Mouse (Mus musculus): ENCODE data around the gene Pank4.

The Pank4 gene

GRCm38 (mm10) chr4:154963901-154964580, at the start of gene Pank4:
Pank4 (plus strand) TSS chr4:154964123.
- peak; percentile 93 for DNase-seq

GRCm38 (mm10) chr4:154914252-154914651, 49.7 kb upstream of the Pank4 start:
- DNase-seq: no peak

DNA sequence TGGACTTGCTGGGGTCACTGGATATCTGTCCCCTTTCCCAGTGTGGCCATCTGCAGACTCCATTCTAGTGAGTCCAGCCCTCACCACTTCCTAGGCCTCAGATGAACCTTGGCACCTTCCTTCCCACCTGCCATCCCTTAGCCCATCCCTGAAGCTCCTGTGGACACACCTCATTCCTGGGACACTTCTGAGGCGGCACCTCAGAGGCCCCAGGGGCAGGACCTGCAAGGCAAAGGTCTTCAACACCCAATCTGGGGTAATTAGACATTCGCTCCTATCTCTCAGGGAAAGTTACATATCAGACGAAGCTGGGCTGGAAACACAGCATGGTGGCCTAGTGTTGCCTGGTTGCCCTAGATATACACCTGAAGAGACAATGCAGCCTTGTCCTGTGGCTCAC, 49.2 kb upstream of the Pank4 start:
- no peak for DNase-seq

- DNase-seq: no peak
These were observed 48.6 kb upstream of the Pank4 start for GRCm38 (mm10) chr4:154915286-154915685.

GRCm38 (mm10) chr4:154916662-154917061, 47.3 kb upstream of the Pank4 start:
- no peak for DNase-seq

- peak; percentile 66 for DNase-seq
These were observed 41.6 kb upstream of the Pank4 start for GRCm38 (mm10) chr4:154922291-154922690.

DNA sequence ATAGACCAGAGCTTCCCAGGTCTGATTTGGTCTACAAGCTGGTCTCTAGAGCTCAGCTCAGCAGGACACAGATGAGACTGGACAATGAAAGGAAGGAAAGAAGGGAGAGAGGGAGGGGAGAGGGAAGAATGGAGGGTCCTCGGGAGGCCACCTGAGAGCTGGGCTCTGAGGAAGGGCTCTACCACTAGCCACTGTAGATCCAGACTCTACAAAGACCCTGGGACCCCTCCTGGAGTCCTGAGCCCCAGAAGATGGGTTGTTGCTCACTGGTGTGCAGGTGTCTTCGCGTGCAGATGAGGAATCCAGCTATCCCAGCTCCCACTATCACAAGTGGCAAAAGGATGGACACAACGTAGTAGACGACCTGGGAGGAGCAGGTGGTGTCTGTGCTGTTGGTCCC, 41.0 kb upstream of the Pank4 start:
- no peak for DNase-seq

DNA sequence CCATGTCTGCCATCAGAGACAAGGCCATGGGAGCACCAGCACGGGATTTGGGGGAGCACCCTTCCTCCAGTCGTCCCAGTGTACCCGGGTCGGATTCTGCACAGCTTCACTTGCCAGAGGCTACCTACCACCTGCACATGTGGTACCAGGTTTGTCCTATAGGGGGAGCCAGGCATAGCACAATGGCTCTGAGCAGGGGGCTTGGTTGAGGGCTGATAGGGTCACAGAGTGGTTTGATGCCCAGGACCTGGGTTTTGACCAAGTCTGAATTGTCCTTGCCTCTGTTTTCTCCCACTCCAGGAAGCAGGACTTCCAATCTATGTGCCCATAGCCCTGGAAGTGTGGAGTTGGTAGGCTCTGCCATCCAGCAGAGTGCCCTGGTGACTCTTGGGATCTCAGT, 38.5 kb upstream of the Pank4 start:
- no peak for DNase-seq

DNA sequence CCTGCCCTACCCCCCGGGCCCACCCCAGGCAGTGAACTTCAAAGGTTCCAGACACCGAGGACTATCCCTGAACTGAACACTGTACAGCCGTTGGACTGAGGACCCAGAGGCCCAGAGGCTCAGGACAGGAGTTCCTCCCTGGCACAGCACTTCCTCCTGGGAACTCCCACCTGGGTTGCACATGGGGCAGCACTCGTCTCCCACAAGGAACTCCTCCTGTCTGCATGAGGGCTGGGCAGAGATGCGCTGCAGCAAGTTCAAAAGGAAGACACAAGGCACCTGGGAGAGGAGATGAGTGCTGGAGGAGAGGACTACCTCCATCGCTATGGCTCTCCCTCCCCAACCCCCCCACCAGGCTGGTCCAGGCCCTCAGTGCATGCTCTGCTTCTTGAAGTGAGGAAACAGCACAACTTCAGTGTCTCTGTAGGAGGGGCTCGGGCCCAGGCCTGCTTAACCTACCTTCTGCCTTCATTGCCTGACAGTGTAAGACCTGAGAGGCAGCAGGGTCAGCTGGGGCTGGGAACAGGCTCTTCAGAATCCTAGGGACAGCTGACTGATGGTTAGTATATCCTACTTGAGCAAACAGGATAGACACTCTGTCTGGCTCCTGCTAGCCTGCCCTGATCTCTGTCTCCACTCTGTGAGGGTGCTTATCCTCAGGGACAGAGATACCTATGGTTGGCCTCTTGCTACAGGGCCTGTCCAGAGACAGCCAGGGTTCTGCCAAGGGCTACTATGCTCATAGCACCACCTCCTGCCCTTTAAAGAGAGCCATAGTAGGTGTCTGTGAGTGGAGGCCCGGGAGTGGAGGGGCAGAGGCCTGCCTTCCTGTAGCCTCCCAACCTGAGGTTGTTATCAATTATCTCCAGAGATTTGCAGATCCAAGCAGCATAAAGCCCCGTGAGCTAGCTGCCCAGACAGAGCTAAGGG, 36.7 kb upstream of the Pank4 start:
- DNase-seq: no peak

DNA sequence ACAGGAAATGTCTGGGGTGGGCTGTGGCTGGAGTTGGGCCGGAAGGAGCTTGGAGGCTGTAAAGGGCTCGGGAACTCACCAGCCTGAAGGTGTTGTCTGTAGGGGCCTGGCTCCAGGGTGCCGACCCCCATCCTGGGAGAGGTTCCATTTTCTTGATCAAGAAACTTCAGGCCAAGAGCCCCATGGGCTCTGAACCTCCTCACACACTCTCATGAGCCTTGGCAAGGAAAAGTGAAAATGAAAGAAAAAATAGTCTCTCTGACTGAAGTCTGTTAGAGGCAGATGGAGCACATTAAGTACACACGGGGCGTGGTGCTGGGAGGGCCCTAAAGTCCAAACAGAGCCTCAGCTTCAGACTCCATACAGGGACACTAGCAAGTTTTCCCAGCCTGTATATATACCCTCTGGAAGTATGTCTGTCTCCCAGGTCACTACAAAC, 36.0 kb upstream of the Pank4 start:
- no peak for DNase-seq

DNA sequence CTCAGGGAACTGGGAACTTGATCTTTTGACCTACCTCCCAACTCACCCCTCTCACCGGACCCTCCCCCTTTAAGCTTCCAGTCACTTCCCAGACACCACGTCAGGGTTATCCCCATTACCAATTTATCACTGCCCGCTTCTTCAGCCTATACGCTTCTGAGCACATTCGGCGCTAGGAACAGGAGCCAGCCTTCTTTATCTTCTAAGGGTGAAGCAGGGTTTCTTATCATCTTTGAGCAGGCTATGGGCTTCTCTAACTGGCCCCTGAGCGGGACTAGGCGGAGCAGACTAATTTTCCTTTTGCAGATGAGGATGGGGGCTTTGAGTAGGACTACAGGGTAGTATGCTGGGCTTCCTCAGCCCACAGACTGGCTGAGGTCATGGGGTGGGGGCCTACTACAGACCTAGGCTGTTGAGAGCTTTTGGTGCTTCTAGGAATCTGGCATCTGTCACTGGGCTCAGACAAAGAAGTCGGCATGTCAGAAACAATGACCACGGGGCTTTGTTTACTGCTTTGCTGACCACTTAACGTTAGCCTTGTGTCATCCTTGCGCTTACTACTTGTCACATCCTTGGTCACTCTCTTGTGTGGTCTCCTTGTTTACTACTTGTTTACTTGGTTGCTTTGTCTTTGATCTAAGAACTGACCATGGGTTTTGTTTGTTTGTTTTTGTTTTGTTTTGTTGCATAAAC, 35.4 kb upstream of the Pank4 start, which contains the start of gene Tnfrsf14:
Tnfrsf14 (minus strand) TSS at position 169 of the 693 bp plus-strand sequence.
- no peak for DNase-seq

- DNase-seq: no peak
These were observed 34.7 kb upstream of the Pank4 start for GRCm38 (mm10) chr4:154929088-154929660.

- DNase-seq: no peak
These were observed 30.5 kb upstream of the Pank4 start for GRCm38 (mm10) chr4:154933306-154933907.

- DNase-seq: no peak
These were observed 29.1 kb upstream of the Pank4 start for GRCm38 (mm10) chr4:154934800-154935199.

- DNase-seq: no peak
These were observed 28.1 kb upstream of the Pank4 start for GRCm38 (mm10) chr4:154935788-154936187.

DNA sequence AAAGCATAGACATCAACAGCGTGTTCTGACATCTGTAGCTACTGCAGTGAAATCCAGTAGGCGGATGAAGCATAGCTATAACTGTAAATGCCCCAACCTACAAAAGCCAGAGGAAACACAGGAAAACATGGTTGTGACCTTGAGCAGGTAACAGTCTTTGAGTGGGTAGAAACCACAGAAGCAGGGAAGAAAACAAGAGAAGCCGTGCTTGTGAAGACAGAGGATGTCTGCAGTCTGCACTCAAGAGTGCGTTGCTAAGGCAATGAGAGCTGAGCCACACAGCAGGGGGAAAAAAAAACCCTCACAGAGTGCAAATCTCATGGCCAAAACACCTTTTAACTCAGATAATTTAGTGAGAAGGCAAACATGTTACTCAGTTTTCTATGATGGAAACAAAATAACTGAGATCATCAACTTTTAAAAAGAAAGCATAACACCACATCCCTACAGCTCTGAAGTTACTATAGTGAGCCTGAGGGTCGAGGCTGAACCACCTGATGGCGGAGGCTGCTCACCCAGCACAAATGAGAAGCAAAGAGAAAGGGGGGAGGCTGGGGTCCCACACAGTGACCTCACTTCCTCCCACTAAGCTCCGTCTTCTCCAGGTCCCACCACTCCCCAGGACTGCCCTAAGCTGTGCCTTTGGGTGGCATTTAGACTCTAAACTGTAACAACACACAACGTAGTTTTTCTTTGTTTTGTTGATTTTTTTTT, 27.2 kb upstream of the Pank4 start:
- DNase-seq: no peak

- DNase-seq: no peak
These were observed 26.2 kb upstream of the Pank4 start for GRCm38 (mm10) chr4:154937746-154938145.

GRCm38 (mm10) chr4:154940156-154940555, 23.8 kb upstream of the Pank4 start:
- DNase-seq: no peak

- DNase-seq: no peak
These were observed 22.1 kb upstream of the Pank4 start for GRCm38 (mm10) chr4:154941831-154942230.

- DNase-seq: no peak
These were observed 21.1 kb upstream of the Pank4 start for GRCm38 (mm10) chr4:154942632-154943322.

All from cerebellum, adult 11-12 months (tissue).